Mouse (Mus musculus) cortical plate, adult 2 months (tissue): ENCODE measurements around the gene Asf1b.

ENCODE experiments used
- CTCF ChIP-seq: fragments of 200-500 bp; IDR thresholded peaks from 2 replicates; pipeline ENCODE4 v1.5.1; 2011; ENCODE audit warnings: mild to moderate bottlenecking, control low read depth, low read length; ENCODE audit not compliant: insufficient read depth; ENCODE audit errors: extremely low read depth
- POLR2A ChIP-seq: fragments of 200-500 bp; IDR thresholded peaks from 2 replicates; pipeline ENCODE4 v1.6.1; 2011; ENCODE audit warnings: mild to moderate bottlenecking, low read length, control low read depth; ENCODE audit not compliant: insufficient read depth; ENCODE audit errors: extremely low read depth

- TF ChIP-seq CTCF = peak; percentile 79
- TF ChIP-seq POLR2A = peak; percentile 44; the same call in 1 of the 2 replicates
Measured at GRCm38 (mm10) chr8:83955106-83955957, at the start of gene Asf1b, which contains the start of gene Gm10644.
